Mouse (Mus musculus) embryo, embryonic 11.5 days (tissue): ENCODE results near the gene 9230112D13Rik.

Source experiments
- DNase-seq: peaks from one replicate; pipeline ENCODE4 v3.0.0-alpha.2; 2012; ENCODE audit warnings: low read depth, low spot score

The 9230112D13Rik gene

GRCm38 (mm10) chr14:34541896-34542295, 19.3 kb upstream of the 9230112D13Rik start:
- no peak for DNase-seq

DNA sequence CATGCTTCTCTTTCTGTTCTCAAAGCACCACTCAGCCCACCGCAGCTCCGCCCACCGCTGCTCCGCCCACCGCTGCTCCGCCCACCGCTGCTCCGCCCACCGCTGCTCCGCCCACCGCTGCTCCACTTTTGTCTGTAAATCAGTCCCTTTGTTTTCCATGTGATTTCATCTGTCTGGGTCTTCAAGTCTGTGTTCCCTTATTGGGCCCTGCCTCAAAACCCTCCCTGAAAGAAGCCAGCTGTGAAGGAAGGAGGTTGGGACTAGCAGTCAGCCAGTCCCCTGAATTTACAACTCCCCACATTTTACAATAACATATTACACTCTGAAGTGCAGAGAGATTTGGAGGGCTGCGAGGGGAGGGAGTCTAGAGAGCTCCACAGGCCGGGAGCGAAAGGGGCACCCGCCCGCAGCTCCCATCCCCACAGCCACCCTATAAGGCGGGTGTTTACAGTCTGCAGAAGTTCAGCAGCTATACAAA, 18.1 kb upstream of the 9230112D13Rik start:
- DNase-seq = peak; percentile 11

DNA sequence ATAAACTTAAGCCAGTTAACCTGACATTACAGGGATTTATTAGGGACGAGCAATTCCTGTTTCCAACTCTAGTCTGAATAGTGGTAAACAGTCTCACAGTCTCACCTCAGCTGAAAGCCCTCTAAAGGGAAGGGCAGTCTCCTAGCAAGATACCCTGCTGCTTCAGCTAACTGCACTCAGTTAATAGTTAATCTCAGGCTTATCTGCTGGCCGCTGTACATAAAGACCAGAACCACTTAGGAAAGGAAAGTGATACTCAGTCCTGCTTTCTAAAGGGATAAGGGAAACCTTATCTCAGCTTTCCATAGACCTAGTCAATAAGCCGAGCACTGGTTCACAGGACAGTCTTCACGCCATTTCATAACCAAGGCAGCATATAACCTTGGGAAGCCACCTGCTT, 13.3 kb upstream of the 9230112D13Rik start:
- no peak for DNase-seq

DNA sequence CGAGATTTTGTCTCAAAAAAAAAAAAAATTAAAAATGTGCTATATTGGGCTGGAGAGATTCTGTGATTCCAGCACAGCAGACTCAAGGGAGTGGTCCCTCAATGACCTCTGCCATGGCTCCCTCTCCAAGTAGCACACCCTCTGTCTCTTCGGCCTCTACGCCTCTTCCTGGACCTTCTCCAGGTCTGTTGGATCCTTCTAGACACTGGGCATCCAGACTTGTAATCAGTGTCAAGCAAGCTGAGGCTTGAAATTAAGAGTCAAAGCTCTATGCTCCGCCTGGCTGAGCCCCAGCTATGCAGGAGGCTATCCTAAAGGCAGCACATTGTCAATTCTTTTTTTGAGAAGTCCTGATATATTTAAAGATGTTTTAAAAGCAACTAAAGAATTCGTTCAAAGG, 10.9 kb upstream of the 9230112D13Rik start:
- DNase-seq = no peak

DNA sequence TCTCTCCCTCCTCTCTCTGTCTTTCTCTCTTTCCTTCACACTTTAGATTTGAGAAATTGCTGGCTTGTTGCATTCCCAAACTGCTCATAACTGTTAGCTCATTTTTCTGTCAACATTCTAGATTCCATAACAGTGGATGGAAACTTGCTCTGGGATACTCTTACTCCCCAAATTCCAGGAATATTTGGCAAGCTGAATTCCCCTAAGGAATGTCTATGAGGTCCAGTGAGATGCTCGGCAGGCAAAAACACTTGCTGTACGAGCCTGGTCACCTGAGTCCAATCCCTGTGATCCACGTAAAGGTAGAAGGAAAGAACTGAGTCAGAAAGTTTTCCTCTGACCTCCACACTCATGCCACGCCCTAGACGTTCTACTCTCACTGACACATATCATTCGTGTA, 9.9 kb upstream of the 9230112D13Rik start:
- no peak for DNase-seq

DNA sequence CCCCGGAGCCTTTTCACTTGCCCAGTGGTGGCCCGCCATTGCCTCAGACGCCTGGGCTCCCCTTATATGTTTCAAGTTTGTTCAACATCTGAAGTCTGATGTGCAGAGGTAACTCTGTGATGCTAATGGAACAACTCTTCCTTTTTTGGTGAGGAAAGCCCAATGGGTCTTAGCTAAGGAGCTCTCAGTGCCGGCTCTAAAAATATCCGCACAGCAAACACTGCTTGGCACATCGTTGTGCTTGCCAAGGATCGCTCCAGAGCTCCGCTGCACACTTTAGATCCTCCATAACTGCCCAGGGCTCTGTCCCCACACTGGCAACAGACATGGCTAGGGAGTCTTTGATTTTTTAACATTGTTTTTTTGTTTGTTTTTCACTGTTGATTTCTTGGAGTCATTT, 6.2 kb upstream of the 9230112D13Rik start:
- DNase-seq = no peak

DNA sequence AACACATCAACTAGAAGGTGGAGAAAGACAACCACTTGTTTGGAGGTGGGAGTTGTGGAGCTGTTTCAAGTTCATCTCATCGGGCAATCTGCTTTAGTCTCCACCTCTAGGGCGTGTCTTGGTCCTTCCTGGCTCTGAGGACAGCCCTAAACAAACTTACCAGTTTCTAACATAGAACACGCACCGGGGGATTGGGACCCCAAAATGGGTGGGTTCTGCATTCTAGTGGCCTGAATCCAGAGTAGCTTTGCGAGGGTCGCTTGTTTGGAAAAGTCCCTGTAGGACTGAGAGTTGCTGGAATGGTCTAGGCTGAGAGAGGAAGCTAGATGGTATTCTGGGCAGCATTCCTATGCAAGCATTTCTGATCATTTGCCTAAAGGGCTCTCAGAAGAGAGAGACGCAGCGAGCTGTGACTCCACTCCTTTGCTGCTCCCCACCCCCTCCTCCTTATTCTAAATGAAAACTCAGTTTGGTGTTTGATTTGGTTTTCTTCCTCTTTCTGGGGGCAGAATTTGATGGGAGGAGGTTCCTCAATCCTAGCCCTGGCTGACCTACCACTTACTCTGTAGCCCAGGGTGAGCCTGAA, 4.5 kb downstream of the 9230112D13Rik start:
- DNase-seq = no peak

- no peak for DNase-seq
These were observed 5.5 kb downstream of the 9230112D13Rik start for GRCm38 (mm10) chr14:34516960-34517577.

DNA sequence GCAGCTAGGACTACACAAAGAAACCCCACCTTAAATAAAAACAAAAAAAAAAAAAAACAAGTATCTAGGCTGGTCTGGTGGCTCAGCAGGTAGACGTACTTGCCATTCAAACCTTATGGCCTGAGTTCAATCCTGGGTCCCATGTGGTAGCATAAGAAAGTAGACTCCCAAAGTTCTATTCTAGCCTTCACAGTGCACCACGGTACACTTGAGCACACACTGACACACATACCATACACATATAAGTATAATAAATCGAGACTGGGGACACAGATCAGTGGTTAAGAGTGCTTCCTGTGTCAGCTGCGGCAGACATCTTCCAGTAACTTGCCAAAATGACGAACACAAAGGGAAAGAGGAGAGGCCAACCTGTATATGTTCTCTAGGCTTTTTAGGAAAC, 6.7 kb downstream of the 9230112D13Rik start:
- DNase-seq = no peak

DNA sequence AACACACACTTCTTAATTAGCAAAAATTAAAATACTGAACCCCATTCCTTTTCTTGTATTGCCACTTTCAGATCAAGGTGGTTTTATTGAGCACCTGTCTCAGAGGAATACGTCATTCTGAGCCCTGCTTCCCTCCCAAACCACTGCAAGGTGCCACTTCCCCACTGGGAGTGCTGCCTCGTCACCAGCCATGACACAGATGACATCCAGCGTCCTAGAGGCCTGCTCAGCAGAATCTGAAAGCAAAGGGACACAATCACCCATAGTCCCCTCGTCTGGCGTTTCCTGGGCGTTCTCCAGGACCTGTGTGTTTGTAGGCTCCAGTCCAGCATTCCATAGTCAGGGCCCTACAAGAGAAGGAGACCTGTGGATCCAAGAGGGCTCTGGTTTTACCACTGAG, 8.5 kb downstream of the 9230112D13Rik start:
- no peak for DNase-seq

GRCm38 (mm10) chr14:34512602-34513001, 10.0 kb downstream of the 9230112D13Rik start:
- no peak for DNase-seq

DNA sequence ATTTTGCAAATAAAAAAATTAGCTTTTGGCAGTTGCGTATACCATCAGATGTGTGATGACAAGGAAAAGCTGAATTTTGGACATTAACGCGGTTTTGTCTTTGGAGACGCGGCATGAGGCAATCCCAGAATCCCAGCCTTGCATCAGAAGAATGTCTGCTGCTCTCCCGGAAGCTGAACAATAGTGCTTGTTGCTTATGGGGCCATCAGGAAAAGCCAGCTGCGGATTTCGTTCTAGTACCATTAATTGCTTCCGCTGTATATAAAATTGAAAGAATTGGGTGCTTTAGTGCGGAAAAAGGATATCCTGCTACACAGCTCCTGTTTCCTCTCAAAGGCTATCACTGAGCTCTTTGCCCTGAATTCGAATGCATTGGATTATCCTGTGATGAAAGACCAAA, 10.7 kb downstream of the 9230112D13Rik start:
- DNase-seq = no peak

DNA sequence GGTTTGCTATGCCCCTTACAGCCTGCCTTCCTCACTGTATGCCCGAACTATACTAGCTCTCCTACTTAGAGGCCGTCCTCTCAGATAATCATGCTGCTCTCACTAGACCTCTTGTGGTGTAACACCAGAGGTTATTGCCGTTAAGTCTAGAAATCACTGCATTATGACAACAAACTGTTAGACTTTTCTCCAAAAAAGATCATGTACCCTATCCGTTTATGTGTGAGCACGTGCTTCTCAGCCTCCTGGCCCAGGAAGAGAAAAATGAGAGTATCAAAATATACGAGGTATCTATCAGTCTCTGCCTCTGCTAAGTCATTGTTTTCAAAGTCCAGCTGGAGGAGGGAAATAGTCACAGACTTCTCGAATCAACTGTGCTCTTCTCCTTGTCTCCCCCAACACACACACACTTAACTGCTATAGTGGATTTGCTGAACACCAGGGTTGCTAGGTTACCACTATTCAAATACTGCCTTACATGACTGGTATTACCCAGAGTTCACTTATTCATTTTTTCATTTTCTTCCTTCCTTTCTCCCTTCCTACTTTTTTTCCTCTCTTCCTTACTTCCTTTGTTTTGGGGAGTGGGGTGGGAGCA, 13.7 kb downstream of the 9230112D13Rik start:
- DNase-seq = no peak

GRCm38 (mm10) chr14:34508187-34508840, 14.3 kb downstream of the 9230112D13Rik start:
- no peak for DNase-seq

GRCm38 (mm10) chr14:34505309-34505708, 17.3 kb downstream of the 9230112D13Rik start:
- no peak for DNase-seq

GRCm38 (mm10) chr14:34504377-34504776, 18.2 kb downstream of the 9230112D13Rik start:
- no peak for DNase-seq

GRCm38 (mm10) chr14:34503759-34504158, 18.8 kb downstream of the 9230112D13Rik start:
- DNase-seq = no peak

DNA sequence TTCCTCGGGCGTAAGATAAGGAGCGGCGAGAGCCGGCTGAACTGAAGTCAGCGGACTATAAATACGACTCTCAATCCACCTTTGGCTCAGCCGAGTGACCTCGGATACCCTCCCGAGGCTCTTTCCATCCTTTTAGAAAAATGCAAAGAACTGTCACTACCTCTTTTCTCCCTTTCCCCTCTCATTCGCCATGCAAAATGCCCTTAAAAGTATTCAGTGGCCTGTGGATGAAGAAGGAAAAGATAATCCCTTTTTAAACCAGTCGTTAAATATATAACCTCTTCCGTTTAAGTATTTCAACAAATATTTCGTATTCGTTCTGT, 19.3 kb downstream of the 9230112D13Rik start, which contains the start of gene Bmpr1a:
Gene Bmpr1a, minus strand, starts transcription at position 17 of the 323 bp plus-strand sequence.
- peak; percentile 44 for DNase-seq

DNA sequence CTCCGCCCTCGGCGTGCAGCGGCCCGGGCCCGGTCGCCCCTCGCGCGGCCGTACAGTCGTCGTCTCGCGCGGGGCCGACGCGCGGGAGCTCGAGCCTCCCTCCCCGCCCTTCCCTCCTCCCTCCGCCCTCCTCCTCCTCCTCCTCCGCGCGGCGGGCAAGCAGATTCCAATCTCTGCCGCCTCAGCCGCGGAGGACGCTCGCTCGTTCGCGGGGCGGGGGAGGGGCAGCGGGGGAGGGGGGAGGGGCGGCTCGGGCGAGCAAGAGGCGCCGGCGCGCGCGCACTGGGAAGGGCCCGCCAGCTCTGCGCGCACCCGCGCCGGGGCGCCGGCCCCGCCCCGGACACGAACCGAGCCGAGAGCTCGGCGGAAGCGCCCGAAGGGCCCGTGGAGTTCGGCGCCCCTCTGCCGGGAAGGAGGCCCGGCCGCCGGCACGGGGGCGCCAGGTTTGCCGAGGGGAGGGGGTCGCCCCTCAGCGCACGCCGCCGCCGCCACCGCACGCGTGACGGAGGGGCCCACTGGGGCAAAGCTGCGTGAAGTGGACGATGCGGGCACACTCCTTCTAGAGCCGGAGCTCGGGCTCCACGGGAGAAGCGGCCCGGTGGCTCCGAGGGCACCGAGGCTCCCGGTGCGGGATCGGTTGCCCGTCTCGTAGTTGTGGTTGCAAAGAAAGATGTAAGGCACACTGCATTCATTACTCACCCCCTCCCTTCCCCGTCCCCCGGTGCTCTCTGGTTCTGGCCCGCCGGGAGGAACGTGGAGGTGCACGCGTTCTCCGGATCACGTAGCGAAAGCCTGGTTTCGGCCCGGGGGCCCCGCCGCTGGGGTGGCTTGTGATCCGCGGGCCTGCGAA, 19.9 kb downstream of the 9230112D13Rik start:
- DNase-seq = peak; percentile 87

DNA sequence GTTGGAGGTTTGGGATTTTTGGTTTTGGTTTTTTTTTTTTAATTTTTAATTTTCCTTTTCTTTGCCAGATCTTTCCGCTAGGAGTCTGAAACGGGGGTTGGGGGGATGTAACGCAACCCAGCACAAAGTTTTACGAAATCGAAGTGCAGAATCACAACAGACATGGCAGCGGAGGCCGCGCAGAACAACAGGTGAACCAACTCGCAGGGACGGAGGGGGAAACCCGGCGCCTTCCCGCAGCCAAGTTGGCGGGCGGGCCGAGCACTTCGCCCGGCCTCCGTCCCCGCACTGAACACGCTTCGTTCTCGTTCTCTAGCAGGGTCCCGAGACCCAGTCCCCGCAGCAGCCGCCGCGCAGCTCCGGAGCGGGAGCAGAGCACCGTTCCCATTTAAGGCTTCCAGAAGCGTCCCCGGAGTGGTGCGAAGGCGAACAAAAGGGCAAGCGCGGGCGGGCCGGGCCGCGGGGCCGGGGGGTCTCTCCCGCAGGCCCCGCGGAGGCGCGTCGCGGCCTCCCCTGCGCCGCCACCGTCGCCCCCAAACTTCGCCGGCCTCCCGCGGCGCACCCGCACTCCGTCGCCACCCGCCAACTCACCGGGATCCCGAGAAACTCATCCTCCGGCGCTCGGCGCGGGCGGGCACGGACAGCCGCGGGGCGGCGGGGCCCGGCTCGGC, 20.7 kb downstream of the 9230112D13Rik start:
- peak; percentile 39 for DNase-seq

- DNase-seq = no peak
These were observed 21.2 kb downstream of the 9230112D13Rik start for GRCm38 (mm10) chr14:34501447-34501803.
